In genomic region chr2:80746737-80747136, GRCm38 (mm10) we compare ENCODE assay signal across 15 mouse cellular contexts.
"Had no signal": no experiment of that assay in that cellular context is flagged by ENCODE, and none has a peak within 500 bp of the region (broad histone marks: within the 10 kb centered on the region; RNA-seq: fewer than 3 reads in every experiment).

No protein-coding gene starts in this region.

- H3K4me1 ChIP-seq: lung, embryonic 15.5 days; megakaryocyte, embryonic 14.5 days; midbrain, embryonic 13.5 days; midbrain, embryonic 15.5 days; neural tube, embryonic 12.5 days; stomach, embryonic 15.5 days had no signal

- H3K27me3 ChIP-seq: lung, embryonic 15.5 days; megakaryocyte, embryonic 14.5 days; midbrain, embryonic 13.5 days; midbrain, embryonic 15.5 days; neural tube, embryonic 12.5 days; stomach, embryonic 15.5 days had no signal

- H3K4me3 ChIP-seq: lung, embryonic 15.5 days; megakaryocyte, embryonic 14.5 days; midbrain, embryonic 13.5 days; midbrain, embryonic 15.5 days; neural tube, embryonic 12.5 days; stomach, embryonic 15.5 days had no signal

- H3K36me3 ChIP-seq: lung, embryonic 15.5 days; midbrain, embryonic 13.5 days; midbrain, embryonic 15.5 days; neural tube, embryonic 12.5 days; stomach, embryonic 15.5 days had no signal

- DNase-seq: lung, adult 2 months; lung, postnatal 14 days; lung, postnatal 36 days; right cerebral cortex, postnatal 14 days; thymus, postnatal 14 days; thymus, postnatal 36 days had no signal

- H3K27ac ChIP-seq: lung, embryonic 15.5 days; macrophage; midbrain, embryonic 13.5 days; midbrain, embryonic 15.5 days; neural tube, embryonic 12.5 days; stomach, embryonic 15.5 days; stomach, postnatal 0 days had no signal

- ATAC-seq: lung, postnatal 0 days; midbrain, embryonic 13.5 days; midbrain, embryonic 15.5 days had no signal
